Mouse (Mus musculus): Measurements from ENCODE around the gene Gm12248. TPM values are rescaled to one million over a fixed set of nuclear protein-coding genes. Genes with fewer than 3 reads are reported as not detected.

Gm12248 gene
- not detected in 2 replicates for polyA plus RNA-seq (2016; fragmentation: Nextera tagmentation; extraction: Ambion mirVana)

GRCm38 (mm10) chr11:58093021-58093528 lies at the start of gene Gm12248:
TSS of gene Gm12248 (minus strand) at chr11:58093134.
- Histone ChIP-seq H3K27me3 (peaks cover 23% of the 10 kb centered on the region), H3K9me3 (no peaks in the 10 kb centered on the region), H3K4me3 (no peak within 1 kb of the TSS), H3K36me3 (no peaks in the 10 kb centered on the region), H3K4me2 (replicated peaks) (no peak within 1 kb of the TSS; the same call in 1 of the 2 replicates), H3K9ac (replicated peaks) (no peak within 1 kb of the TSS), H3K27ac (replicated peaks) (no peak within 1 kb of the TSS), H3K4me1 (peaks cover 14% of the 10 kb centered on the region)
- 21% methylated on average over 12 of the region's 12 CpGs for WGBS
- ATAC-seq (ENCODE audit: low FRiP score, low read depth): no peak

GRCm38 (mm10) chr11:58139466-58139865 lies 46.5 kb upstream of the Gm12248 start:
- ATAC-seq (ENCODE audit: low FRiP score, low read depth): no peak
- peaks cover 82% of the 10 kb centered on the region for H3K36me3 ChIP-seq
- H3K4me1 ChIP-seq: no peaks in the 10 kb centered on the region
- no peak overlapping the region for H3K9ac ChIP-seq (replicated peaks)
- no peaks in the 10 kb centered on the region for H3K9me3 ChIP-seq
- H3K27ac ChIP-seq (replicated peaks): no peak overlapping the region
- H3K4me2 ChIP-seq (replicated peaks): no peak overlapping the region
- 86% methylated on average over 3 of the region's 3 CpGs for WGBS
- no peak overlapping the region for H3K4me3 ChIP-seq
- H3K27me3 ChIP-seq: no peaks in the 10 kb centered on the region

- Histone ChIP-seq H3K9ac (replicated peaks) (no peak overlapping the region), H3K4me1 (no peaks in the 10 kb centered on the region), H3K27ac (replicated peaks) (0 out of 2 replicates have a peak overlapping the region, but pooled peaks have one; percentile 20), H3K36me3 (peaks cover 80% of the 10 kb centered on the region), H3K4me2 (replicated peaks) (no peak overlapping the region), H3K4me3 (no peak overlapping the region), H3K27me3 (no peaks in the 10 kb centered on the region), H3K9me3 (no peaks in the 10 kb centered on the region)
- WGBS: 73% methylated on average over 11 of the region's 11 CpGs
- no peak for ATAC-seq (ENCODE audit: low FRiP score, low read depth)
These were observed 45.9 kb upstream of the Gm12248 start for GRCm38 (mm10) chr11:58138821-58139220.

GRCm38 (mm10) chr11:58136677-58137076 lies 43.7 kb upstream of the Gm12248 start:
- no peaks in the 10 kb centered on the region for H3K27me3 ChIP-seq
- no peak overlapping the region for H3K27ac ChIP-seq (replicated peaks)
- 91% methylated on average over 6 of the region's 6 CpGs for WGBS
- H3K36me3 ChIP-seq: peaks cover 84% of the 10 kb centered on the region
- H3K9me3 ChIP-seq: no peaks in the 10 kb centered on the region
- H3K9ac ChIP-seq (replicated peaks): no peak overlapping the region
- ATAC-seq (ENCODE audit: low FRiP score, low read depth): no peak
- H3K4me3 ChIP-seq: no peak overlapping the region
- no peak overlapping the region for H3K4me2 ChIP-seq (replicated peaks)
- no peaks in the 10 kb centered on the region for H3K4me1 ChIP-seq

DNA sequence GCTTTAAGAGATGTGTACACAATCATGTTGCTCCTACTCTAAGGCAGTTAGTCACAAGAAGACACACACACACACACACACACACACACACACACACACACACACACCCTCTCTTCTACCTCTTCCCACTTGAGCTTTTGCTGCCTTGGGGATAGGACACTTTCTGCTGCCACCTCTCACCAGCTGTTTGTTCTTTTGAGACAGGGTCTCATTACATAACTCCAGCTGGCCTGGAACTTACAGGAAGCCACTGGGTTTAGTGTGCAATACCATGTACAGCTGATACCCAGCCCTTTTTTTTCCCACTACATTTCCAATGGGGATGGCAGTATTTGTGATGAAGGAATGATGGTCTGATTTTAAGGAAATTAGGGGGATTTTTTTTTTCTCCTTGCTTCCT lies 42.4 kb upstream of the Gm12248 start:
- Histone ChIP-seq H3K4me3 (no peak overlapping the region), H3K27ac (replicated peaks) (no peak overlapping the region), H3K4me2 (replicated peaks) (no peak overlapping the region), H3K27me3 (no peaks in the 10 kb centered on the region), H3K9me3 (no peaks in the 10 kb centered on the region), H3K36me3 (peaks cover 84% of the 10 kb centered on the region), H3K9ac (replicated peaks) (no peak overlapping the region), H3K4me1 (no peaks in the 10 kb centered on the region)
- no peak for ATAC-seq (ENCODE audit: low FRiP score, low read depth)

GRCm38 (mm10) chr11:58134869-58135268 lies 41.9 kb upstream of the Gm12248 start:
- H3K36me3 ChIP-seq: peaks cover 84% of the 10 kb centered on the region

GRCm38 (mm10) chr11:58132026-58132425 lies 39.1 kb upstream of the Gm12248 start:
- Histone ChIP-seq H3K4me2 (replicated peaks) (no peak overlapping the region), H3K4me1 (no peaks in the 10 kb centered on the region), H3K9me3 (no peaks in the 10 kb centered on the region), H3K27ac (replicated peaks) (no peak overlapping the region), H3K9ac (replicated peaks) (no peak overlapping the region), H3K36me3 (peaks cover 94% of the 10 kb centered on the region), H3K27me3 (no peaks in the 10 kb centered on the region), H3K4me3 (no peak overlapping the region)
- no peak for ATAC-seq (ENCODE audit: low FRiP score, low read depth)
- WGBS: 100% methylated on average over 3 of the region's 3 CpGs

More at GRCm38 (mm10) chr11:58134869-58135268, 41.9 kb upstream of the Gm12248 start:
- Histone ChIP-seq H3K9me3 (no peaks in the 10 kb centered on the region), H3K4me1 (no peaks in the 10 kb centered on the region), H3K4me3 (no peak overlapping the region), H3K9ac (replicated peaks) (no peak overlapping the region), H3K27me3 (no peaks in the 10 kb centered on the region), H3K27ac (replicated peaks) (no peak overlapping the region), H3K4me2 (replicated peaks) (no peak overlapping the region)
- no peak for ATAC-seq (ENCODE audit: low FRiP score, low read depth)

DNA sequence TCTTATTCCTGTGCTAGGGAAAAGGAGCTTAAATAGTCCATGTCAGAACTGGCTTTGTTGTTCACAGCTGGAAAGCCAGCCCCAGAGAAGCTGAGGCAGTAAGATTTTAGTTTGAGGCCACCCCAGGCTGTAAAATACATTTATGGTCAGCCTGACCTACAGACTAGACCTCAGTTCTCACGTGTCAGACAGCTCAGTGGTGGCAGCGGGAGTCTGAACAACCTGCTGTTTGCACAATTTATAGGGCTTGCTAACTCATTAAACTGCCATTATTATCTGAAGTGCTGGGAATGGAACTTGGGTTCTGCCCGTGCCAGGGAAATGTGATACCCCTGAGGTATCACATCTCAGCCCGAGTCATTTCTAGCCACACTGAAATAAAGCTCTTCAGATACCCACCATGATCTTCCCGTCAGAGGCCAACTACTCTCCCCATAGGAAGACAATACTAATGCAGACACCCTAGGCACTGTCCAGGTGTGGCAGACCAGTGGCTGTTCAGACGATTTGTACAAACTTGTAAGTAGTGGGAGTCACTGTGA lies 36.4 kb upstream of the Gm12248 start:
- WGBS: 89% methylated on average over 6 of the region's 6 CpGs

DNA sequence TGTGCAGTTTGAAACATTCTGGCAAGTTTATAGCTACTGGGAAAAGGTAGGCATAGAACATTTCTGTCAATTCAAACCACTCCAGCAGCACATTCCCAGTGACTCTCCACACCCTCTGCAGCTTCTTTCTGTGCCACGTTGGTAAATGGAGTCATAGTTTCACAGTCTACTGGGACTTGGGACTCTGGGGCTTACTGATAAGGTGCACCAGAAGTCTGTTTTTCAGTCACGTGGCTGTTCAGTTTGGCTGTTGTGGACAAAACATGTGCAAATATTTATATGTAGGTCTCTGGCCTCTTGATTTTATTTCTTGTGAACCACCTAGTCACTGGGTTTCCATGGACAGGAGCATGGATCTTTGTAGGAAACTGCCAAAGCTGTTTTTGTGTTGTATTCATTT lies 34.6 kb upstream of the Gm12248 start:
- Histone ChIP-seq H3K27me3 (no peaks in the 10 kb centered on the region), H3K4me3 (no peak overlapping the region), H3K36me3 (peaks cover 96% of the 10 kb centered on the region), H3K9me3 (no peaks in the 10 kb centered on the region), H3K27ac (replicated peaks) (no peak overlapping the region), H3K4me1 (no peaks in the 10 kb centered on the region), H3K9ac (replicated peaks) (no peak overlapping the region), H3K4me2 (replicated peaks) (no peak overlapping the region)
- no peak for ATAC-seq (ENCODE audit: low FRiP score, low read depth)
- 92% methylated on average over 2 of the region's 2 CpGs for WGBS

More for the DNA sequence above, 36.4 kb upstream of the Gm12248 start:
- no peak overlapping the region for H3K9ac ChIP-seq (replicated peaks)
- no peak overlapping the region for H3K4me2 ChIP-seq (replicated peaks)
- H3K27me3 ChIP-seq: no peaks in the 10 kb centered on the region
- no peaks in the 10 kb centered on the region for H3K4me1 ChIP-seq
- no peaks in the 10 kb centered on the region for H3K9me3 ChIP-seq
- no peak for ATAC-seq (ENCODE audit: low FRiP score, low read depth)
- no peak overlapping the region for H3K4me3 ChIP-seq
- no peak overlapping the region for H3K27ac ChIP-seq (replicated peaks)
- peaks cover 91% of the 10 kb centered on the region for H3K36me3 ChIP-seq

- Histone ChIP-seq H3K9me3 (no peaks in the 10 kb centered on the region), H3K36me3 (peaks cover 94% of the 10 kb centered on the region), H3K27ac (replicated peaks) (no peak overlapping the region), H3K4me3 (no peak overlapping the region), H3K4me2 (replicated peaks) (no peak overlapping the region), H3K27me3 (no peaks in the 10 kb centered on the region), H3K9ac (replicated peaks) (no peak overlapping the region), H3K4me1 (no peaks in the 10 kb centered on the region)
- ATAC-seq (ENCODE audit: low FRiP score, low read depth): no peak
- WGBS: 82% methylated on average over 7 of the region's 7 CpGs
These were observed 33.6 kb upstream of the Gm12248 start for GRCm38 (mm10) chr11:58126397-58127160.

DNA sequence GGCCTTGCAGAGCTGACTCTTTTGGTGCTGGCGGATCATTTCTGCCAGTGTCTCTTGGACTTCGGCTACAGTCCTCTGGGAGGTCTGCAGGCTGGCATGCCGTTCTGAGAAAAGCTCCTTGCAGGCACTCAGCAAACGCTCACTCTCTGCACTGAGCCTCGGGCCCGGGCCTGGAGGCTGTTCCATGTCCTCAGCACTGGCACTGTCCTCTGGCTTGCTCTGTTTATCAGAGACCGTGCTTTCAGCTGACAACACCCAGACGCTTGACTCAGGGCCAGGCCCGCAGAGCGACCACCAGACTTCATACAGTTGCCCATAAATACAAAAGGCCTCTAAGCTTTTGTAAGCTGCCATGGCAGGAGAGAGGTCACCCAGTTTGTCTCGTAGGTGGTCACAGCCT lies 32.1 kb upstream of the Gm12248 start:
- WGBS: 90% methylated on average over 11 of the region's 11 CpGs
- Histone ChIP-seq H3K4me1 (no peaks in the 10 kb centered on the region), H3K9ac (replicated peaks) (no peak overlapping the region), H3K27ac (replicated peaks) (no peak overlapping the region), H3K4me3 (no peak overlapping the region), H3K27me3 (no peaks in the 10 kb centered on the region), H3K36me3 (peaks cover 94% of the 10 kb centered on the region), H3K4me2 (replicated peaks) (no peak overlapping the region), H3K9me3 (no peaks in the 10 kb centered on the region)
- no peak for ATAC-seq (ENCODE audit: low FRiP score, low read depth)

DNA sequence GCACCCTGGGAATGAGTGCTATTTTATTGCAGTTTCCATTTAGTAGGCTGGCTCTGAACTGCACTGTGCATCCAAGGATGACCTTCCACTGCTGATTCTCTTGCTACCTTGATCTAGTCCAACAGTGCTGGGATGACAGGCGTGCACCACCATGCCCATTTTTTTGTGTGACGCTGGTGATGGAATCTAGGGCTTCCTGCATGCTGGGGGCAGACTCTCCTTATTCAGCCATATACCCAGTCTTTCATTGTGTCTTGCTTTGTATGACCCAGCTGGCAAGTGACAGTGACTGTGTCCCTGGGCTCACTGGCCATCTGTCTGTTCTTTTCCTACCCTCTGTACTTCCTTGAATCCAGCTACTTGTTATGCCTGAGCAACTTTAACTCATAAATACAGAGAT lies 30.8 kb upstream of the Gm12248 start:
- Histone ChIP-seq H3K27me3 (no peaks in the 10 kb centered on the region), H3K9me3 (no peaks in the 10 kb centered on the region), H3K4me2 (replicated peaks) (no peak overlapping the region), H3K9ac (replicated peaks) (no peak overlapping the region), H3K4me3 (no peak overlapping the region), H3K36me3 (peaks cover 94% of the 10 kb centered on the region), H3K27ac (replicated peaks) (no peak overlapping the region), H3K4me1 (no peaks in the 10 kb centered on the region)
- ATAC-seq (ENCODE audit: low FRiP score, low read depth): no peak
- 100% methylated on average over 2 of the region's 2 CpGs for WGBS

Data from midbrain, embryonic 12.5 days (tissue).